Mouse (Mus musculus): ENCODE data around the gene Rchy1. TPM values are rescaled to one million over a fixed set of nuclear protein-coding genes. Genes with fewer than 3 reads are reported as not detected.

The Rchy1 gene
- polyA plus RNA-seq (2012; rRNA removed), result 26.3 and 31.0 TPM in 2 replicates

DNA sequence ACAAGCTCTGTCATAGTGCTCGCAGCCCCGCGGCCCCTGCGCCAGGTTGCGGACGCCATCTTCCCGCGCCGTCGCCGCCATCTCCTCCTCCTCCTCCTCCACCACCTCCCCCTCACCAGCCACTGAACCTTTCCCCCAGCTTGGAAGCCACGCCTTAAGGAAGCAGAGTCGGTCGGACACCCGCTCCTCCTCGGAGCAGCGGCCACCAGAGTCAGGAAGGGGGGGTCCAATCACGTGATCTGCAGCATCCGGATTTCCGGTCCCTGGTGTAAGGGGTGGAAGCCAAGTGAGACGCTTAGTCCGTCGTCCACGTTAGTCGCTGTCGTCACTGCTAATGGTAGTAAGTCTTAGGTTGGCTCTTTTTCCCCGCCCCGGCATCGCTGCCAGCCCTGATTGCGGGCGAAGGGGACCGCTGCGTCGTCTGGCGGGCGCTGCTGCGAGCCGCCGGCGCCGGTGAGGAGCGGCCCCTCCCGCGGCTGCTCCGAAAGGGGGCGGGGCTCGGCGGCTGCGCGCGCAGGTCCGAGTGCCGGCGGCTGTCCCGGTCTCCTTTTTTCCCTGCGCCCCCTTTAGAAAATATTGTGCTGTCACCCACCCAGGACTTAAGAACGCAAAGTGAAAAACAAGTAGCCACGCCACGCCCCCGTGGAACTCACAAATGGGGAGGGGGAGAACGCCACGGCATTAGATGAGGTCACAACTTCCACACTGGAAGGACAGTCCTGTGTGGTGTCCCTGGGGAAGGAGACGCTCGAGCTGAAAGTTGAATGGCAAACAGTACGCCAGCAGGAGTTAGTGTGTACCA, at the start of gene Rchy1:
TSS of gene Rchy1 (minus strand) at position 430 of the 802 bp plus-strand sequence.
- Histone ChIP-seq H3K36me3 (ENCODE audit: control insufficient read depth, insufficient read depth, low read length) (no peaks in the 10 kb centered on the region; the same call in 1 of the 2 replicates), H3K4me1 (ENCODE audit: control insufficient read depth, insufficient read depth, low read length) (no peaks in the 10 kb centered on the region; the same call in 1 of the 2 replicates), H3K27me3 (ENCODE audit: control insufficient read depth, insufficient read depth, low read length) (no peaks in the 10 kb centered on the region), H3K27ac (ENCODE audit: control insufficient read depth, insufficient read depth, low read depth, low read length) (peak within 1 kb of the TSS; percentile 97), H3K4me3 (ENCODE audit: control insufficient read depth, low read depth, low read length) (peak within 1 kb of the TSS; percentile 94)
- TF ChIP-seq CTCF (IDR thresholded peaks at IDR 0.05; ENCODE audit: control insufficient read depth, insufficient read depth, insufficient replicate concordance, low read depth, low read length) (no peak), POLR2A (IDR thresholded peaks at IDR 0.05; ENCODE audit: control insufficient read depth, low read depth, low read length) (peak; percentile 85)

GRCm38 (mm10) chr5:92011756-92012155, 48.9 kb upstream of the Rchy1 start:
- Histone ChIP-seq H3K4me1 (ENCODE audit: control insufficient read depth, insufficient read depth, low read length) (no peaks in the 10 kb centered on the region), H3K27me3 (ENCODE audit: control insufficient read depth, insufficient read depth, low read length) (no peaks in the 10 kb centered on the region), H3K36me3 (ENCODE audit: control insufficient read depth, insufficient read depth, low read length) (peaks cover 2% of the 10 kb centered on the region; the same call in 1 of the 2 replicates), H3K4me3 (ENCODE audit: control insufficient read depth, low read depth, low read length) (no peak overlapping the region), H3K27ac (ENCODE audit: control insufficient read depth, insufficient read depth, low read depth, low read length) (no peak overlapping the region)
- no peak for TF ChIP-seq POLR2A (IDR thresholded peaks at IDR 0.05; ENCODE audit: control insufficient read depth, low read depth, low read length)
- no peak for TF ChIP-seq CTCF (IDR thresholded peaks at IDR 0.05; ENCODE audit: control insufficient read depth, insufficient read depth, insufficient replicate concordance, low read depth, low read length)

GRCm38 (mm10) chr5:92009827-92010226, 47.0 kb upstream of the Rchy1 start:
- Histone ChIP-seq H3K4me3 (ENCODE audit: control insufficient read depth, low read depth, low read length) (no peak overlapping the region), H3K27me3 (ENCODE audit: control insufficient read depth, insufficient read depth, low read length) (no peaks in the 10 kb centered on the region), H3K36me3 (ENCODE audit: control insufficient read depth, insufficient read depth, low read length) (peaks cover 2% of the 10 kb centered on the region; the same call in 1 of the 2 replicates), H3K4me1 (ENCODE audit: control insufficient read depth, insufficient read depth, low read length) (no peaks in the 10 kb centered on the region), H3K27ac (ENCODE audit: control insufficient read depth, insufficient read depth, low read depth, low read length) (no peak overlapping the region)
- TF ChIP-seq CTCF (IDR thresholded peaks at IDR 0.05; ENCODE audit: control insufficient read depth, insufficient read depth, insufficient replicate concordance, low read depth, low read length), result no peak
- no peak for TF ChIP-seq POLR2A (IDR thresholded peaks at IDR 0.05; ENCODE audit: control insufficient read depth, low read depth, low read length)

DNA sequence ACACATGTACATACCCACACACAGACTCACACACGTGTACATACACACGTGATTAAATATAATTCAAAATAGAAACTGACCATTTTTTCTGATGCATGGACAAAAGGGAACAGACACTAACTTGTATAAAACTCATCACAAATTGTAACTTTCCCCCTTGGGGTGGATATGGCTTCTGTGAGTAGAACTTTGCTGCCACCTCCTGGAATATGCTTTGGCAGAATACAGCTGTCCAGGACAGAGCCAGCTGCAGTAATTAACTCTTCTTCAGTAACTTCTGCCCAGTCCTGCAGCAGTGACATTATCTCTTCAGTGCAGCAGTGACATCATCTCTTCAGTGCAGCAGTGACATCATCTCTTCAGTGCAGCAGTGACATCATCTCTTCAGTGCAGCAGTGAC, 40.1 kb upstream of the Rchy1 start:
- Histone ChIP-seq H3K4me1 (ENCODE audit: control insufficient read depth, insufficient read depth, low read length) (no peaks in the 10 kb centered on the region), H3K27me3 (ENCODE audit: control insufficient read depth, insufficient read depth, low read length) (no peaks in the 10 kb centered on the region), H3K27ac (ENCODE audit: control insufficient read depth, insufficient read depth, low read depth, low read length) (no peak overlapping the region), H3K36me3 (ENCODE audit: control insufficient read depth, insufficient read depth, low read length) (no peaks in the 10 kb centered on the region), H3K4me3 (ENCODE audit: control insufficient read depth, low read depth, low read length) (no peak overlapping the region)
- no peak for TF ChIP-seq POLR2A (IDR thresholded peaks at IDR 0.05; ENCODE audit: control insufficient read depth, low read depth, low read length)
- no peak for TF ChIP-seq CTCF (IDR thresholded peaks at IDR 0.05; ENCODE audit: control insufficient read depth, insufficient read depth, insufficient replicate concordance, low read depth, low read length)

DNA sequence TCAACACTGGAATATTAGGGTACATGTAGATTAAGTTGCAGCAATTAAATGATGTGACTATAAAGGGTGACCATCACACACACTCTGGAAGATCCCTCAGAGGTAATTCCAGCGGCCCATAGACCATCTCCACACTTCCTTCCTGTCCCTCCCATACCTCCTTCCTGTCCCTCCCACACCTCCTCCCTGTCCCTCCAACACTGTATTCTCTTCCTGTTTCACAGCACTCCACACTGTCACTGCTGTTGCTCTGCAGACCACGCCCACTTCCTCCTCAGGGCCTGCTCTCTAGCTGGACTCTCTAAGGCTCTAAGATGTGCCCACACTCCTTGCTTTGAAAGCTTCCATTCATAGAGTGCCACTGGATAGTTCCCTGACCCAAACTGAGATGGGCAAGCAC, 37.9 kb upstream of the Rchy1 start:
- no peaks in the 10 kb centered on the region for H3K27me3 ChIP-seq (ENCODE audit: control insufficient read depth, insufficient read depth, low read length)
- no peaks in the 10 kb centered on the region for H3K36me3 ChIP-seq (ENCODE audit: control insufficient read depth, insufficient read depth, low read length)

GRCm38 (mm10) chr5:91994546-91994945, 31.7 kb upstream of the Rchy1 start:
- H3K27me3 ChIP-seq (ENCODE audit: control insufficient read depth, insufficient read depth, low read length), result no peaks in the 10 kb centered on the region
- TF ChIP-seq CTCF (IDR thresholded peaks at IDR 0.05; ENCODE audit: control insufficient read depth, insufficient read depth, insufficient replicate concordance, low read depth, low read length) (no peak), POLR2A (IDR thresholded peaks at IDR 0.05; ENCODE audit: control insufficient read depth, low read depth, low read length) (peak; percentile 24; the same call in 1 of the 2 replicates)
- peak overlapping the region; percentile 71 for H3K27ac ChIP-seq (ENCODE audit: control insufficient read depth, insufficient read depth, low read depth, low read length)

More for the DNA sequence above, 37.9 kb upstream of the Rchy1 start:
- H3K27ac ChIP-seq (ENCODE audit: control insufficient read depth, insufficient read depth, low read depth, low read length), result no peak overlapping the region
- TF ChIP-seq POLR2A (IDR thresholded peaks at IDR 0.05; ENCODE audit: control insufficient read depth, low read depth, low read length), result no peak
- no peak for TF ChIP-seq CTCF (IDR thresholded peaks at IDR 0.05; ENCODE audit: control insufficient read depth, insufficient read depth, insufficient replicate concordance, low read depth, low read length)
- H3K4me1 ChIP-seq (ENCODE audit: control insufficient read depth, insufficient read depth, low read length), result no peaks in the 10 kb centered on the region
- no peak overlapping the region for H3K4me3 ChIP-seq (ENCODE audit: control insufficient read depth, low read depth, low read length)

GRCm38 (mm10) chr5:91993061-91993460, 30.2 kb upstream of the Rchy1 start:
- Histone ChIP-seq H3K27me3 (ENCODE audit: control insufficient read depth, insufficient read depth, low read length) (no peaks in the 10 kb centered on the region), H3K4me1 (ENCODE audit: control insufficient read depth, insufficient read depth, low read length) (peaks cover 7% of the 10 kb centered on the region), H3K4me3 (ENCODE audit: control insufficient read depth, low read depth, low read length) (no peak overlapping the region), H3K36me3 (ENCODE audit: control insufficient read depth, insufficient read depth, low read length) (no peaks in the 10 kb centered on the region), H3K27ac (ENCODE audit: control insufficient read depth, insufficient read depth, low read depth, low read length) (no peak overlapping the region)
- TF ChIP-seq POLR2A (IDR thresholded peaks at IDR 0.05; ENCODE audit: control insufficient read depth, low read depth, low read length), result no peak
- no peak for TF ChIP-seq CTCF (IDR thresholded peaks at IDR 0.05; ENCODE audit: control insufficient read depth, insufficient read depth, insufficient replicate concordance, low read depth, low read length)

More at GRCm38 (mm10) chr5:91994546-91994945, 31.7 kb upstream of the Rchy1 start:
- Histone ChIP-seq H3K36me3 (ENCODE audit: control insufficient read depth, insufficient read depth, low read length) (no peaks in the 10 kb centered on the region), H3K4me3 (ENCODE audit: control insufficient read depth, low read depth, low read length) (peak overlapping the region; percentile 69), H3K4me1 (ENCODE audit: control insufficient read depth, insufficient read depth, low read length) (peaks cover 7% of the 10 kb centered on the region)

Measured in testis, adult 2 months (tissue).